Mouse (Mus musculus): ENCODE measurements around the gene Cenpe. TPM values are rescaled to one million over a fixed set of nuclear protein-coding genes. Genes with fewer than 3 reads are reported as not detected.

Cenpe gene
- polyA plus RNA-seq, 1 experiment = 13.2 TPM

DNA sequence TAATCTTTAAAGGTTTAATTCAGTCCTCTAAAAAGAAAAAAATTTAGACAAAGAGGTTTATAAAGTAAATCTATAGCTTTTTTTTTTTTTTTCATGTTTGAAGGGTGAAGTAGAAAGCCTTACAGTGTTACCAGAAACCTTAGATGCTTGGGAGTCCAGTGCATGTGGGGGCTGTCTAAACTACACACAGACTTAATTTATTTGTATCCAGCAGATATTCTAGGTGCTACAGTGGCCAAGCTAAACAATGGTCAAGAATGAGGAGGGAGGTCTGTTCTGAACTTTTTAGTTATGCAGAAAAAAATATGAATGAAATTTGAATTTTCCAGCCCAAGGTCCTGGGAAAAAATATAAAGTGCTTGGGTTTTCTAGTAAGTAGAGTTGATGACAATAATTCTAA lies 42.4 kb downstream of the Cenpe start:
- Histone ChIP-seq H3K36me3 (ENCODE audit: control insufficient read depth, insufficient read depth, low read length) (peaks cover 6% of the 10 kb centered on the region), H3K4me3 (ENCODE audit: control insufficient read depth, low read depth, low read length) (no peak overlapping the region), H3K27me3 (ENCODE audit: control insufficient read depth, insufficient read depth, low read length) (no peaks in the 10 kb centered on the region), H3K27ac (ENCODE audit: control insufficient read depth, insufficient read depth, low read depth, low read length) (no peak overlapping the region), H3K4me1 (ENCODE audit: control insufficient read depth, insufficient read depth, low read length) (no peaks in the 10 kb centered on the region)
- TF ChIP-seq CTCF (IDR thresholded peaks at IDR 0.05; ENCODE audit: control insufficient read depth, insufficient read depth, insufficient replicate concordance, low read depth, low read length) = no peak
- no peak for TF ChIP-seq POLR2A (IDR thresholded peaks at IDR 0.05; ENCODE audit: control insufficient read depth, low read depth, low read length)

DNA sequence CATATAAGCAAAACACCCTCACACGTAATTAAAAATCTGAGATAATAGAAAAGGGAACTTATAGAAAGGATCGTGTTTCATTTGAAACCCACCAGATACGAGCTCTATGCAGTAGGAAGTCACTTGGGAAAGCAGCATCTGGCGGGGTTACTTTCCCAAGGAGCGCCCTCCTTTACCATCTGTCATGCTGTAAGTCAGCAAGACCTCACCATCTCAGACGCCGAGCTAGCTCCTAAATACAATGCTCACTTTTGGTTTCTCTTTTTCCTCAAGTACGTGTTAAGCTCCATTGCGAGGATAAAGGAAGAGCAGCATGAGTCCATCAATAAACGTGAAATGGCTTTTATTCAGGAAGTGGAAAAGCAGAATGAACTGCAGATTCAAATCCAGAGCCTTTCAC lies 46.6 kb downstream of the Cenpe start:
- TF ChIP-seq POLR2A (IDR thresholded peaks at IDR 0.05; ENCODE audit: control insufficient read depth, low read depth, low read length) = no peak
- no peak for TF ChIP-seq CTCF (IDR thresholded peaks at IDR 0.05; ENCODE audit: control insufficient read depth, insufficient read depth, insufficient replicate concordance, low read depth, low read length)
- Histone ChIP-seq H3K4me3 (ENCODE audit: control insufficient read depth, low read depth, low read length) (no peak overlapping the region), H3K36me3 (ENCODE audit: control insufficient read depth, insufficient read depth, low read length) (peaks cover 3% of the 10 kb centered on the region)

DNA sequence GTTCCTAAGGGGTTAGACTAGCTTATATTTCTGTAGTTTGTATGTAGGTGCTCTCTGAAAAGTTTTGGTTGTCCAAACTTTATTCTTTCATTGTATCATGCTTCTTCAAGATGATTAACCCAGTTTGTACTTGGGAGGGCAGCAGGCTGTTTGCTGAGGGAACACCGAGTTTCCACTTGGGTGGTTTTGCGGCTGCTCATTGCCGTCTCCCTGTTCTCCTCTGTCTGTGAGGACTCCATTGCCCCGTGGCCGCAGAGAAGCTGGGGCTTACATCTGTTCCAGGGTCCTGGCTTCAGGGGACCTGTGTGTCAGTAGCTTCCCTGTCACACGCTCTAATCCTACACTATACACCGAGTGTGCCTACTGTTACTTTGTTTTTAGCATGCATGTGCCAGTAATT lies 47.9 kb downstream of the Cenpe start:
- Histone ChIP-seq H3K4me1 (ENCODE audit: control insufficient read depth, insufficient read depth, low read length) (no peaks in the 10 kb centered on the region), H3K36me3 (ENCODE audit: control insufficient read depth, insufficient read depth, low read length) (peaks cover 3% of the 10 kb centered on the region), H3K27ac (ENCODE audit: control insufficient read depth, insufficient read depth, low read depth, low read length) (no peak overlapping the region), H3K27me3 (ENCODE audit: control insufficient read depth, insufficient read depth, low read length) (no peaks in the 10 kb centered on the region), H3K4me3 (ENCODE audit: control insufficient read depth, low read depth, low read length) (no peak overlapping the region)
- TF ChIP-seq CTCF (IDR thresholded peaks at IDR 0.05; ENCODE audit: control insufficient read depth, insufficient read depth, insufficient replicate concordance, low read depth, low read length) (no peak), POLR2A (IDR thresholded peaks at IDR 0.05; ENCODE audit: control insufficient read depth, low read depth, low read length) (no peak)

More for the DNA sequence above, 46.6 kb downstream of the Cenpe start:
- Histone ChIP-seq H3K27me3 (ENCODE audit: control insufficient read depth, insufficient read depth, low read length) (no peaks in the 10 kb centered on the region), H3K27ac (ENCODE audit: control insufficient read depth, insufficient read depth, low read depth, low read length) (no peak overlapping the region), H3K4me1 (ENCODE audit: control insufficient read depth, insufficient read depth, low read length) (no peaks in the 10 kb centered on the region)

DNA sequence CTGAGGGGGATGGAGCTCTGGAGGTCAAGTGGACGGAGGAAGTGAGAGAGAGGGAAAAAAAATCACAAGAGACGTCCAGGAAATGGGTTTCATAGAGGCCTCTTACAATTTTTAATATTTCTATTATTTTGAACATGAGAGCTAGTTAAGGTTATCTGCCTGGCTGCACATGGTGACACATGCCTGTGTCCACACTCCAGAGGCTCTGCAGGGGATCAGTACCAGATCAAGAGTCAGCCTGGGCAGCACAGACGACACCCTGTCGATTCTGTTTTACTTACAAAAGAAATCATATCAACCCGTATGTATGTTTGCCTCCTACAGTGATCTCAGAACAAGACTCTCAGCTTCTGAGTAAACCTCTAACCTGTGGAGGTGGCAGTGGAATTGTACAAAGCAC lies 56.3 kb downstream of the Cenpe start:
- TF ChIP-seq POLR2A (IDR thresholded peaks at IDR 0.05; ENCODE audit: control insufficient read depth, low read depth, low read length) (no peak), CTCF (IDR thresholded peaks at IDR 0.05; ENCODE audit: control insufficient read depth, insufficient read depth, insufficient replicate concordance, low read depth, low read length) (no peak)
- H3K27me3 ChIP-seq (ENCODE audit: control insufficient read depth, insufficient read depth, low read length) = no peaks in the 10 kb centered on the region
- no peak overlapping the region for H3K4me3 ChIP-seq (ENCODE audit: control insufficient read depth, low read depth, low read length)
- no peaks in the 10 kb centered on the region for H3K4me1 ChIP-seq (ENCODE audit: control insufficient read depth, insufficient read depth, low read length)
- no peak overlapping the region for H3K27ac ChIP-seq (ENCODE audit: control insufficient read depth, insufficient read depth, low read depth, low read length)
- H3K36me3 ChIP-seq (ENCODE audit: control insufficient read depth, insufficient read depth, low read length) = 0 out of 2 replicates have a peak, but pooled peaks cover 2% of the 10 kb centered on the region

DNA sequence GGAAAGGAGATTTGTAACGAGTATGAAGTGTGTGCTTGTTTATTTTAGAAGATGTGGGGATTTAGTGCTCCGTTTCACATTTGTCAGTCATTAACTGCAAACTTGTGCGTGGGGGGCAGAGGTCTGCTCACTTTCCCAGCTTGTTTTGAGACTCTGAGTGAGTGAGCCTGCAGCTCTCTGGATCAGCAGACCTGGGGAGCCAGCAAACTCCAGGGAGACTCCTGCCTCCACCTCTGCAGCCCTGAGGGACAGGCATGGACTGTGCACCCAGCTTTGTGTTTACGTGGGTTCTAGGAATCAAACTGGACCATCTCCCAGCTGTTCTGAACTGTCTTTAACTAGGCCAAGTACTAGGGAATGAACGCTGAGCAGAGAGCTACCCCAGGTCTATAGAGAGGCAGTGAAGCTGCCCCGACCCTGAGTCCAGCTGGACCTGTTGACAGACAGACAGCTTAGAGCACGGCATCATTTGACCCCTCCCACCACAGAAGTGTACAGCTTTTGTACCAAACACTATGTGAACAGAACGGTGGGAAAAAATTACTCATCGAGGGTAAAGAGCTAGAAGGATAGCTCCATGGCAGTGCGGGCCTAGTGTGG lies 57.2 kb downstream of the Cenpe start:
- H3K27me3 ChIP-seq (ENCODE audit: control insufficient read depth, insufficient read depth, low read length) = no peaks in the 10 kb centered on the region
- H3K4me3 ChIP-seq (ENCODE audit: control insufficient read depth, low read depth, low read length) = no peak overlapping the region
- H3K4me1 ChIP-seq (ENCODE audit: control insufficient read depth, insufficient read depth, low read length) = no peaks in the 10 kb centered on the region
- no peak overlapping the region for H3K27ac ChIP-seq (ENCODE audit: control insufficient read depth, insufficient read depth, low read depth, low read length)
- H3K36me3 ChIP-seq (ENCODE audit: control insufficient read depth, insufficient read depth, low read length) = 0 out of 2 replicates have a peak, but pooled peaks cover 2% of the 10 kb centered on the region
- TF ChIP-seq POLR2A (IDR thresholded peaks at IDR 0.05; ENCODE audit: control insufficient read depth, low read depth, low read length) (no peak), CTCF (IDR thresholded peaks at IDR 0.05; ENCODE audit: control insufficient read depth, insufficient read depth, insufficient replicate concordance, low read depth, low read length) (no peak)

DNA sequence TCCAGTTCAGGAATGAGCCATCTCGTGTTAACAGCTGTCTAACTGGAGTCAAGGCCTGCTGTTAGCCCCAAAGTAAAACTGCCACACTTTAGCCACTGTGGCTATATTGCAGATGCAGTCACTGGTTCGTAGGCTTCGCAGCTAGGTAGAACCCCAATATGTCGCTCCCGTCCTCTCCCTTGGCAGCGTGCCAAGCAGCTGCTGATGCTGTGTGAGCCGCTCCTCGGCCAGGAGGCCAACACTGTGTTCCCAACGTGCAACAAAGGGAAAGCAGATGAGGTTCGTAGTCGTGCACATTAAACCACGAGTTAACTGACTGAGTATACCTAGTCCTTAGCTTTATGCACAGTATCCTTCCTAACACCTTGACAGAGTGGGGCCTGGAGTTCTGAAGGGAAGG lies 60.3 kb downstream of the Cenpe start:
- no peak overlapping the region for H3K4me3 ChIP-seq (ENCODE audit: control insufficient read depth, low read depth, low read length)
- no peaks in the 10 kb centered on the region for H3K27me3 ChIP-seq (ENCODE audit: control insufficient read depth, insufficient read depth, low read length)
- TF ChIP-seq POLR2A (IDR thresholded peaks at IDR 0.05; ENCODE audit: control insufficient read depth, low read depth, low read length) = no peak
- no peak for TF ChIP-seq CTCF (IDR thresholded peaks at IDR 0.05; ENCODE audit: control insufficient read depth, insufficient read depth, insufficient replicate concordance, low read depth, low read length)
- 0 out of 2 replicates have a peak, but pooled peaks cover 2% of the 10 kb centered on the region for H3K36me3 ChIP-seq (ENCODE audit: control insufficient read depth, insufficient read depth, low read length)
- H3K4me1 ChIP-seq (ENCODE audit: control insufficient read depth, insufficient read depth, low read length) = no peaks in the 10 kb centered on the region
- no peak overlapping the region for H3K27ac ChIP-seq (ENCODE audit: control insufficient read depth, insufficient read depth, low read depth, low read length)

DNA sequence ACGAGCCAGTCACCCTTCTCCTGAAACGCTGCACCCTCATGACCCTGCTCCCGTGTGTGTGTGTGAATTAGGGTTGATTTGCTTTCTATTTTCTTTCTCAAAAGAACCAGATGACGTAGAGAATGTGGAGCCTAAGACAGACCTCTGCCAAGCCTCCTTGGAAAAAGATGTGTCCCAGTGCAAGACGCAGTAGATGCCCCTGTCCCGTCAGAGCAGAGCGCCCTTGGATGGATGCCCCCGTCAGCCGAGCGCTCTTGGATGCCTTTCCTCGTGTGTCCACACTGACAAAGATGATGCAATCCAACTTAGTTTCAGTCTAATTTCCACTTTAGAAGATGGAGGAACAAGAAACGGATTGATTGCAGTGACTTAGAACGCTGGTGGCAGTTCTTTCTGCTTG lies 60.7 kb downstream of the Cenpe start:
- no peak overlapping the region for H3K4me3 ChIP-seq (ENCODE audit: control insufficient read depth, low read depth, low read length)
- no peaks in the 10 kb centered on the region for H3K27me3 ChIP-seq (ENCODE audit: control insufficient read depth, insufficient read depth, low read length)
- 0 out of 2 replicates have a peak, but pooled peaks cover 2% of the 10 kb centered on the region for H3K36me3 ChIP-seq (ENCODE audit: control insufficient read depth, insufficient read depth, low read length)
- H3K4me1 ChIP-seq (ENCODE audit: control insufficient read depth, insufficient read depth, low read length) = no peaks in the 10 kb centered on the region
- no peak for TF ChIP-seq POLR2A (IDR thresholded peaks at IDR 0.05; ENCODE audit: control insufficient read depth, low read depth, low read length)
- TF ChIP-seq CTCF (IDR thresholded peaks at IDR 0.05; ENCODE audit: control insufficient read depth, insufficient read depth, insufficient replicate concordance, low read depth, low read length) = no peak
- H3K27ac ChIP-seq (ENCODE audit: control insufficient read depth, insufficient read depth, low read depth, low read length) = no peak overlapping the region
